Mouse (Mus musculus) C2C12 (cell line): Measurements from ENCODE around the gene Mfap2.

Experiments used
- CEBPB ChIP-seq: IDR thresholded peaks from one replicate; pipeline ENCODE4 v1.6.1; 2011; ENCODE audit warnings: low read depth, mild to moderate bottlenecking, control low read depth, moderate library complexity
- CTCF ChIP-seq: IDR thresholded peaks from one replicate; pipeline ENCODE4 v1.5.1; 2011; ENCODE audit not compliant: control insufficient read depth, insufficient read depth, insufficient read length
- MAX ChIP-seq: IDR thresholded peaks from one replicate; pipeline ENCODE4 v1.6.1; 2011; ENCODE audit warnings: mild to moderate bottlenecking, control low read depth
- MYOD1 ChIP-seq: IDR thresholded peaks from one replicate; pipeline ENCODE4 v1.6.1; 2011; ENCODE audit warnings: low read depth; ENCODE audit not compliant: control insufficient read depth, insufficient read length
- MYOG ChIP-seq: IDR thresholded peaks from one replicate; pipeline ENCODE4 v1.6.1; 2011; ENCODE audit not compliant: control insufficient read depth, insufficient read length; ENCODE audit errors: extremely low read depth
- USF1 ChIP-seq: IDR thresholded peaks from one replicate; pipeline ENCODE4 v1.6.1; 2011; ENCODE audit warnings: low read depth, mild to moderate bottlenecking, control low read depth, moderate library complexity

DNA sequence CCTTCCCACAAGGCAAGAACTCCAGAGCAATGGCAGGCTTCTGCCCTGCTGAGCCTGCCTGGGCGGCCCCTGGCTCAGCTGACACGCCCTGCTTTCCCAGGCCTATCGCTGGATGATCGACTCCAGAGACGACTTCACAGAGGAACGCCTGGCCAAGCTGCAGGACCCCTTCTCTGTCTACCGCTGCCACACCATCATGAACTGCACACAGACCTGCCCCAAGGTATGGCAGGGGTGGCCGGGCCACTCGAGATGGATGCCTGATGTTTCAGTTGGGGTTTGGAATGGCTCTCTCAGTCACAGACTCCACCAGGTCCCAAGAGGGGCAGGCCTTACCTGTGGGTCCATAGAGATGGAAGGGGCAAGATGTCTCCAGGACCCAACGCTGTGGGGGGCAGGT is 32.9 kb upstream of the Mfap2 start:
- TF ChIP-seq CTCF (no peak), MYOG (no peak), USF1 (no peak), CEBPB (no peak), MAX (no peak), MYOD1 (no peak)
